Mouse (Mus musculus): Measurements from ENCODE around the gene Klc1.

GRCm38 (mm10) chr12:111814769-111815762 lies 56.4 kb downstream of the Klc1 start:
- TF ChIP-seq CTCF (IDR thresholded peaks at IDR 0.05; ENCODE audit: borderline replicate concordance, extremely low read depth, insufficient read depth, insufficient read length) (no peak), POLR2A (IDR thresholded peaks at IDR 0.05; ENCODE audit: borderline replicate concordance, extremely low read depth, insufficient read depth, insufficient read length, poor library complexity, severe bottlenecking) (no peak)

Data from brain, embryonic 14.5 days (tissue).